Mouse (Mus musculus) intestine, embryonic 16.5 days (tissue): ENCODE results near the gene Ugt8a. TPM values are rescaled to one million over a fixed set of nuclear protein-coding genes. Genes with fewer than 3 reads are reported as not detected.

Experiments
- ATAC-seq: fragments of 200-750 bp; cut with Nextera tagmentation; 2 replicates; pipeline ENCODE4 v1.8.0; 2017; ENCODE audit warnings: moderate TSS enrichment, moderate library complexity
- H3K27ac ChIP-seq: fragments of 300-500 bp; sonication (generic); 2 replicates; pipeline ENCODE4 v1.5.1; 2014; ENCODE audit warnings: mild to moderate bottlenecking, low read length
- H3K27me3 ChIP-seq: fragments of 300-500 bp; sonication (generic); replicated peaks from 2 replicates; pipeline ENCODE4 v1.6.1; 2014; ENCODE audit warnings: low read length, control low read depth, mixed read lengths; ENCODE audit not compliant: control insufficient read depth, insufficient read depth
- H3K36me3 ChIP-seq: fragments of 300-500 bp; sonication (generic); 2 replicates; pipeline ENCODE4 v1.6.1; 2014; ENCODE audit warnings: low read length, control low read depth; ENCODE audit not compliant: control insufficient read depth, insufficient read depth
- H3K4me1 ChIP-seq: fragments of 300-500 bp; sonication (generic); 2 replicates; pipeline ENCODE4 v1.6.1; 2014; ENCODE audit warnings: low read length, control low read depth, mixed read lengths; ENCODE audit not compliant: control insufficient read depth, insufficient read depth
- H3K4me2 ChIP-seq: fragments of 300-500 bp; sonication (generic); 2 replicates; pipeline ENCODE4 v1.6.1; 2014; ENCODE audit warnings: low read depth, low read length, control low read depth
- H3K4me3 ChIP-seq: fragments of 300-500 bp; sonication (generic); 2 replicates; pipeline ENCODE4 v1.5.1; 2014; ENCODE audit warnings: mild to moderate bottlenecking, low read length
- H3K9ac ChIP-seq: fragments of 300-500 bp; sonication (generic); 2 replicates; pipeline ENCODE4 v1.6.1; 2014; ENCODE audit warnings: low read depth, low read length
- H3K9me3 ChIP-seq: fragments of 300-500 bp; sonication (generic); 2 replicates; pipeline ENCODE4 v1.6.1; 2016; ENCODE audit warnings: low read length, control low read depth; ENCODE audit not compliant: control insufficient read depth
- WGBS: fragments of 180-500 bp; shearing (Covaris S2); extraction: QIAGEN DNeasy Blood & Tissue Kit; methylation state at CpG from one replicate; pipeline ENCODE4 v1.1.7; 2014; 5-methylcytosine and 5-hydroxymethylcytosine counted together
- polyA plus RNA-seq: library from polyadenylated mRNA; unstranded; fragments of >200 nt; fragmentation: Nextera tagmentation; extraction: Ambion mirVana; gene quantifications from 2 replicates; pipeline ENCODE4 v1.2.1, GENCODE M21; 2015

Gene Ugt8a
- polyA plus RNA-seq, 1 experiment from 2014 or later = 0.91 TPM

DNA sequence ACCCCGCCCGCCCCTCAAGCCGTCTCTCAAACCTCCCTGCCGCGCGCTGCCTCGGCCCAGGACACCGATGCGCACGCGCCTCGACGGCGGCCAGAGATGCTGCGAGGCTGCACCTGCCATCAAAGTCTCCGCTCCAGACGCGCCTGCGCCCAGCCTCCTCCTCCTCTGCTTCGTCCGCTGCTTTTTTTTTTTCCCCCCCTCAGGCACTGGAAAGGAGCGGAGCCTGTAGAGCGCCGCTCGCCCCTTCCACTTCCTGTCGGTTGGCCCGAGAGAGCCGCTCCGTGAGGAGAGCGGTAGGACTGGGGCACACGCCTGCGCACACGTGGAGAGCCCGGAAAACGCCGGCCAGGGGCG, 314 bp upstream of the Ugt8a start:
- Histone ChIP-seq H3K9me3 (no peaks in the 10 kb centered on the region), H3K4me2 (peak overlapping the region; percentile 94), H3K4me3 (peak overlapping the region; percentile 59), H3K9ac (peak overlapping the region; percentile 37; the same call in 1 of the 2 replicates), H3K27ac (no peak overlapping the region), H3K4me1 (peaks cover 11% of the 10 kb centered on the region), H3K36me3 (no peaks in the 10 kb centered on the region), H3K27me3 (peaks cover 22% of the 10 kb centered on the region)
- peak; percentile 68 for ATAC-seq
- under 1% methylated on average over 31 of the region's 37 CpGs for WGBS

- H3K9ac ChIP-seq = peak overlapping the region; percentile 53
- no peak overlapping the region for H3K27ac ChIP-seq
- H3K9me3 ChIP-seq = no peaks in the 10 kb centered on the region
- peak; percentile 61 for ATAC-seq
- WGBS = under 1% methylated on average over 43 of the region's 43 CpGs
- no peaks in the 10 kb centered on the region for H3K36me3 ChIP-seq
- H3K4me1 ChIP-seq = peaks cover 11% of the 10 kb centered on the region
- peak overlapping the region; percentile 94 for H3K4me2 ChIP-seq
- peak overlapping the region; percentile 59 for H3K4me3 ChIP-seq
- peaks cover 22% of the 10 kb centered on the region for H3K27me3 ChIP-seq
Observed at GRCm38 (mm10) chr3:125937536-125938091, 805 bp downstream of the Ugt8a start.

GRCm38 (mm10) chr3:125935796-125936195, 2.6 kb downstream of the Ugt8a start:
- H3K9me3 ChIP-seq = no peaks in the 10 kb centered on the region
- no peak overlapping the region for H3K9ac ChIP-seq
- H3K36me3 ChIP-seq = no peaks in the 10 kb centered on the region
- peaks cover 22% of the 10 kb centered on the region for H3K27me3 ChIP-seq
- H3K27ac ChIP-seq = no peak overlapping the region
- ATAC-seq = no peak
- H3K4me2 ChIP-seq = no peak overlapping the region
- no peak overlapping the region for H3K4me3 ChIP-seq
- H3K4me1 ChIP-seq = peaks cover 11% of the 10 kb centered on the region

DNA sequence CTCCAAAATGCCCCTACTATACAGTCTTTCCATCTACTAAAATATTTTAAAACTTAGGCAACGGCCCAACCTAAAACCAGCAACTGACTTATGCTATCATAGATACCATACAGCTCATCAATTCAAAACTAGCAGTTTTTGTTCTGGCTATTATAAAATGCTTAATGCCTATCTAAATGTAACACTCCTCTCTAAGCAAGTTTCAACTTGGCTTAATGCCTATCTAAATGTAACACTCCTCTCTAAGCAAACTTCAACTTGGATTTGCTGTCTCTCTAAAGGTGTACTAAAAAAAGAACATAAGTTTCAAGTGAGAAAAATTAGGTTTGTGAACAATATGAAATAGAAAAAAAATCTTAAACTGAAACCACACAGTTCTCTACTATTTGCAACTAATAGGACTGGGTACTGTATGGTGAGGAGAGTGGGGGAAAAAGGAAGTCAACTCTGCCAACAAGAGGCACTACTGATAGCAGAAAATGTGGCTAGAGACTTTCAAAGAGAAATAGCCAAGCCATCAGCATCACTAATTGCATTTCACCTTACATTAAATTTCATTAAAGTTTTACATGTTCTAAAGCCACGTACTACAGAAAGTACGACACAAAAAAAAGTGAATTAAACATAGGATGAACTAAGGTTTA, 5.7 kb downstream of the Ugt8a start:
- Histone ChIP-seq H3K9ac (no peak overlapping the region), H3K9me3 (no peaks in the 10 kb centered on the region), H3K4me3 (no peak overlapping the region), H3K4me1 (peaks cover 5% of the 10 kb centered on the region), H3K27ac (no peak overlapping the region), H3K36me3 (no peaks in the 10 kb centered on the region), H3K27me3 (peaks cover 7% of the 10 kb centered on the region), H3K4me2 (no peak overlapping the region)
- ATAC-seq = no peak
- WGBS = 77% methylated on average over 3 of the region's 3 CpGs

DNA sequence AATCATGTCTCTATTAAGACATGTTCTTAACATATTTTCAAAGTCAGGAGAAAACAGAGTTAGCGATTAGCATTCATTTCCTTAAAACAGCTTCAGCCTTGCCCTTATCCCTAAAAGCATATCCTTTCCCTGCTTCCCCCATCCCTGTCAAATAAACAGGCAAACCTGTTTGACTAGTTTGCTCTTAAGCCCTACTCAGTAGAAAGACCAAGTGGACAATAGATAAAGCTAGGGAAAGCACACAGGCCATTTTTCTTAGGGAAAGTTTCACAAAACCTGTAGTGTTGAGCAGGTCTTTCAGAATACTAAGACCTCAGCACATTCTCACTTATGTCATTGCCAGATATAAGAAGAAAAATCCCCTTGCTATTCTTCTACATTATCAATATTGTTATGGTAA, 7.4 kb downstream of the Ugt8a start:
- H3K27me3 ChIP-seq = no peaks in the 10 kb centered on the region
- H3K9me3 ChIP-seq = no peaks in the 10 kb centered on the region
- ATAC-seq = no peak; the same call in 1 of the 2 replicates
- no peaks in the 10 kb centered on the region for H3K36me3 ChIP-seq
- WGBS = 43% methylated on average over 1 of the region's 1 CpGs
- H3K9ac ChIP-seq = no peak overlapping the region
- no peak overlapping the region for H3K4me3 ChIP-seq
- H3K27ac ChIP-seq = no peak overlapping the region
- no peak overlapping the region for H3K4me2 ChIP-seq
- no peaks in the 10 kb centered on the region for H3K4me1 ChIP-seq

DNA sequence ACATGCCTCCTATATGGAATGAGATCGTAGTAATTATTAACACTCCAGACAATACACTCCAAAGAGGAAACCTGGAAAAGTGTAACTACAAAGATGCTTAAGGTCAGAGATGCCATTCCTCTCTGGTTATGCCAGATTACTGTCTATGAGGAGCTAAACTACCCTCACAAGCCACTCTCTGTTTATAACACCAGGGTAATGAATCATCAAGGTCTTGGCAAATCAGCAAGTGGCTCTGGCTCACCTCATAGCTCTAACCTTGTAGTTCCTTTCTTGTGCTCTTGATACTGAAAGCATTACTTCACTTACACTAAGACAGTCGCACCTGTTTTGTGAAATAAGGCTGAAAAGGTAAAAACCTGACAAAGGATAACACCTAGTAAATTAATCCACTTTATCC, 17.5 kb downstream of the Ugt8a start:
- no peak overlapping the region for H3K27ac ChIP-seq
- ATAC-seq = no peak
- no peak overlapping the region for H3K4me3 ChIP-seq
- no peaks in the 10 kb centered on the region for H3K4me1 ChIP-seq
- H3K36me3 ChIP-seq = no peaks in the 10 kb centered on the region
- H3K27me3 ChIP-seq = no peaks in the 10 kb centered on the region
- no peak overlapping the region for H3K9ac ChIP-seq
- no peak overlapping the region for H3K4me2 ChIP-seq
- WGBS = 67% methylated on average over 2 of the region's 2 CpGs
- no peaks in the 10 kb centered on the region for H3K9me3 ChIP-seq

DNA sequence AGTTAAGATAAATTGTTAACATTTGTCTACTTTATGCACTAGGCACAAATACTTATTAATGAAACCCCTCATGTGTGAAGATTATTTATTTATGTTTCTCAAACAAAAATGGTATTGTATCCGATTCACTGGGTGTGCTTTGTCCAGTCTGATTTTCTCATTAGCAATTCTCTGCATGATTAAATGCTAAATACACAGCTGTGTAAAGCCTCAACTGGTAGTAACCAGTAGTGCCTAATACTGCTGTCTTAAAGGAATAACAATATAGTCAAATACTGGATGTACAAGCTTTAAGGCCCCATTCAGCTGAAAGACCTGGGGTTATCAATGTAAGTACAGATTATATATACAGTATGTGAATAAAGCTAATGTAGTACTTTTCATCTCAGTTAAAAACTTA, 39.4 kb downstream of the Ugt8a start:
- Histone ChIP-seq H3K27me3 (no peaks in the 10 kb centered on the region), H3K27ac (no peak overlapping the region), H3K4me2 (no peak overlapping the region), H3K9ac (no peak overlapping the region), H3K4me1 (no peaks in the 10 kb centered on the region), H3K36me3 (no peaks in the 10 kb centered on the region), H3K4me3 (no peak overlapping the region), H3K9me3 (no peaks in the 10 kb centered on the region)
- ATAC-seq = no peak
- 74% methylated on average over 1 of the region's 1 CpGs for WGBS

- Histone ChIP-seq H3K36me3 (no peaks in the 10 kb centered on the region), H3K4me1 (no peaks in the 10 kb centered on the region), H3K4me3 (no peak overlapping the region), H3K27me3 (no peaks in the 10 kb centered on the region), H3K9me3 (no peaks in the 10 kb centered on the region), H3K27ac (no peak overlapping the region), H3K9ac (no peak overlapping the region), H3K4me2 (no peak overlapping the region)
- no peak for ATAC-seq
- WGBS = 74% methylated on average over 2 of the region's 2 CpGs
Observed at GRCm38 (mm10) chr3:125887109-125887508, 51.3 kb downstream of the Ugt8a start.

DNA sequence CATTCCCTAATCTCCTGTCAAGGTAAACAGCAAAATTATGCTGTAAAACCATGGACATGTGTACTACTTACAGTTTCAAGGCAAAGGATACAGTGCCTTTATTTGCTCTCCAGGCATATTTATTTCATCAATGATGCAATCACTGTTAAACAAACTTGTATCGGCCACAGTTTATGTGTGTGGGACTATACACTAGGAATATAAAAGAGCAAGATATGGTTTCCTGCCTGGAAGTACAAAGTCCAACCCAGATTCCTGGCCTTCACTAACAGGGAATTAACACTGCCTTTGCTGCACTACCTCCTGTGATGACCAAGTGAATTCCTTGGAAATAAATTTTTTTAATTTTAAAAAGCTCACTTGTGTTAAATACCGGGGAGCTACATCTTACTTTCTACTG, 53.5 kb downstream of the Ugt8a start:
- no peak overlapping the region for H3K4me2 ChIP-seq
- no peaks in the 10 kb centered on the region for H3K36me3 ChIP-seq
- WGBS = 65% methylated on average over 2 of the region's 2 CpGs
- H3K4me1 ChIP-seq = no peaks in the 10 kb centered on the region
- H3K9me3 ChIP-seq = no peaks in the 10 kb centered on the region
- H3K9ac ChIP-seq = no peak overlapping the region
- peak; percentile 98 for ATAC-seq
- H3K27me3 ChIP-seq = no peaks in the 10 kb centered on the region
- no peak overlapping the region for H3K4me3 ChIP-seq
- no peak overlapping the region for H3K27ac ChIP-seq

GRCm38 (mm10) chr3:125884423-125884822, 54.0 kb downstream of the Ugt8a start:
- Histone ChIP-seq H3K9ac (no peak overlapping the region), H3K4me3 (no peak overlapping the region), H3K36me3 (no peaks in the 10 kb centered on the region), H3K4me1 (no peaks in the 10 kb centered on the region), H3K27ac (no peak overlapping the region; the same call in 1 of the 2 replicates), H3K9me3 (no peaks in the 10 kb centered on the region), H3K4me2 (no peak overlapping the region; the same call in 1 of the 2 replicates), H3K27me3 (no peaks in the 10 kb centered on the region)
- ATAC-seq = peak; percentile 75
- 32% methylated on average over 2 of the region's 2 CpGs for WGBS
